ENCODE assay signal across 7 mouse cellular contexts in genomic region chr7:6897021-6897420, GRCm38 (mm10).
DNase-seq lines count a peak whose midpoint lies in the region; ATAC-seq and TF ChIP-seq lines count a peak whose summit lies in the region.
"Not testable (repeated sequence)": the region's sequence is repeated elsewhere in the genome, so short reads cannot be mapped to it uniquely, and the experiment has no call there.

No protein-coding gene starts in this region.

- POLR2A ChIA-PET in Patski (lab: Charles Lee) = not testable (repeated sequence)

- H3K27ac ChIP-seq in heart, embryonic 12.5 days (ENCODE audit: poor library complexity, severe bottlenecking); intestine, embryonic 16.5 days (ENCODE audit: low read length); liver, embryonic 11.5 days (ENCODE audit: low read depth, low read length): not testable (repeated sequence)
- peak overlapping the region; percentile 63 for H3K27ac ChIP-seq in kidney, embryonic 16.5 days (ENCODE audit: low read length)

- not testable (repeated sequence) for TF ChIP-seq CTCF in Patski (IDR thresholded peaks at IDR 0.05)

- not testable (repeated sequence) for H3K4me1 ChIP-seq in heart, embryonic 12.5 days (replicated peaks); intestine, embryonic 16.5 days (ENCODE audit: control insufficient read depth, insufficient read depth, low read length); kidney, embryonic 16.5 days (ENCODE audit: insufficient read depth, low read length); liver, embryonic 11.5 days (replicated peaks; ENCODE audit: control insufficient read depth, insufficient read depth, low read length)

- H3K4me3 ChIP-seq in heart, embryonic 12.5 days; intestine, embryonic 16.5 days (ENCODE audit: low read length); kidney, embryonic 16.5 days (ENCODE audit: low read length); liver, embryonic 11.5 days (ENCODE audit: low read depth, low read length): not testable (repeated sequence)

- not testable (repeated sequence) for H3K27me3 ChIP-seq in Patski; heart, embryonic 12.5 days (replicated peaks); intestine, embryonic 16.5 days (replicated peaks; ENCODE audit: control insufficient read depth, insufficient read depth, low read length); kidney, embryonic 16.5 days (ENCODE audit: insufficient read depth, low read length); liver, embryonic 11.5 days (replicated peaks; ENCODE audit: control insufficient read depth, insufficient read depth, low read length)

- not testable (repeated sequence) for DNase-seq in Patski (ENCODE audit: low read depth, low spot score); liver, embryonic 11.5 days (ENCODE audit: low spot score)
- DNase-seq in heart, adult 11 months = peak; percentile 59
- peak; percentile 6 for DNase-seq in ovary, postnatal 36 days (ENCODE audit: low spot score)

- in situ Hi-C loops in Patski (cut with MboI; ENCODE audit: low pct_unique_long_range_greater_than_20kb) = not testable (repeated sequence)

- CTCF ChIA-PET in Patski (lab: Charles Lee) = not testable (repeated sequence)

- peak; percentile 91 for ATAC-seq in Patski
- peak; percentile 88 for ATAC-seq in heart, embryonic 12.5 days (ENCODE audit: insufficient number of reproducible peaks, low FRiP score)
- ATAC-seq in intestine, embryonic 16.5 days = peak; percentile 62
- ATAC-seq in kidney, embryonic 16.5 days (ENCODE audit: low FRiP score, low TSS enrichment) = peak; percentile 98
- peak; percentile 64; the same call in 1 of the 2 replicates for ATAC-seq in liver, embryonic 11.5 days (replicated peaks; ENCODE audit: low FRiP score)

- not testable (repeated sequence) for H3K9ac ChIP-seq in heart, embryonic 12.5 days; intestine, embryonic 16.5 days (ENCODE audit: low read depth, low read length); kidney, embryonic 16.5 days (replicated peaks; ENCODE audit: low read length); liver, embryonic 11.5 days (ENCODE audit: low read depth, low read length)

- not testable (repeated sequence) for H3K9me3 ChIP-seq in heart, embryonic 12.5 days (replicated peaks); intestine, embryonic 16.5 days (ENCODE audit: control insufficient read depth, low read length); kidney, embryonic 16.5 days (ENCODE audit: low read length); liver, embryonic 11.5 days (ENCODE audit: control insufficient read depth, low read length)

- H3K36me3 ChIP-seq in heart, embryonic 12.5 days; intestine, embryonic 16.5 days (ENCODE audit: control insufficient read depth, insufficient read depth, low read length); kidney, embryonic 16.5 days (ENCODE audit: insufficient read depth, low read length); liver, embryonic 11.5 days (ENCODE audit: control insufficient read depth, insufficient read depth, low read length): not testable (repeated sequence)

- H3K4me2 ChIP-seq in heart, embryonic 12.5 days; intestine, embryonic 16.5 days (ENCODE audit: low read depth, low read length); kidney, embryonic 16.5 days (replicated peaks; ENCODE audit: low read depth, low read length); liver, embryonic 11.5 days: not testable (repeated sequence)

- WGBS in heart, embryonic 12.5 days = 9% methylated on average over 4 of the region's 4 CpGs
- WGBS in intestine, embryonic 16.5 days = 14% methylated on average over 4 of the region's 4 CpGs
- 10% methylated on average over 4 of the region's 4 CpGs for WGBS in kidney, embryonic 16.5 days
- WGBS in liver, embryonic 11.5 days = 13% methylated on average over 4 of the region's 4 CpGs
